Comparison of ENCODE assay signal across 20 mouse cellular contexts in the genomic region with DNA sequence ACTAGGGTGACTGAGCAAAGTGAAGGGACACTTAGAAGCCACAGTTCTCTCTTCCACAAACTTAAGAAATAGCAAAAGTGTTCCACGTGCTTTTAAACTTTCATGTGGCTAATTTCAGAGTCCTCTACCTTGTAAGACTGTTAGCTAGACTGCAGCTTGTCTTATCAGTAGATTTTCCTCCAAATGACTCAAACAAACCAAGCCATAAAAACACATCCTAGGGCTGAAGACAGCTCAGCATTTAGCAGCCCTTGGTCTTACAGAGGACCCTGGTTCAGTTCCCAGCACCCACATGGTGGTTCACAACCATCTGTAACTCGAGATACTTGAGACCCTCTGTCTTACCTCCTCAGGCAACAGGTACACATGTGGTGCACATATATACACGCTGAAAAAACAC.
DNase-seq lines count a peak whose midpoint lies in the region; ATAC-seq and TF ChIP-seq lines count a peak whose summit lies in the region.
"Had no signal": no experiment of that assay in that cellular context is flagged by ENCODE, and none has a peak within 500 bp of the region (broad histone marks: within the 10 kb centered on the region; RNA-seq: fewer than 3 reads in every experiment).

No protein-coding gene starts in this region.

- 69% methylated on average over 3 of the region's 3 CpGs for WGBS in liver, embryonic 12.5 days (ENCODE audit: insufficient replicate concordance)
- WGBS in liver, postnatal 0 days (ENCODE audit: insufficient replicate concordance) = 63% methylated on average over 3 of the region's 3 CpGs
- 82% methylated on average over 3 of the region's 3 CpGs for WGBS in intestine, postnatal 0 days

- ATAC-seq in liver, embryonic 12.5 days = no peak
- no peak for ATAC-seq in liver, postnatal 0 days
- ATAC-seq in intestine, postnatal 0 days = no peak
- ATAC-seq: forebrain, embryonic 13.5 days; forebrain, embryonic 15.5 days; forebrain, postnatal 0 days; Patski had no signal

- peaks cover 4% of the 10 kb centered on the region; the same call in 1 of the 2 replicates for H3K79me2 ChIP-seq in CH12.LX (replicated peaks; ENCODE audit: control insufficient read depth, extremely low read depth, insufficient read depth, poor library complexity, severe bottlenecking)

- H3K36me3 ChIP-seq in liver, embryonic 12.5 days = no peaks in the 10 kb centered on the region
- H3K36me3 ChIP-seq in liver, postnatal 0 days (replicated peaks; ENCODE audit: insufficient read depth, low read length) = no peaks in the 10 kb centered on the region
- H3K36me3 ChIP-seq in CH12.LX (replicated peaks in 1 of 2; ENCODE audit: control insufficient read depth in 1 of 2, insufficient read depth in 1 of 2, low read length in 1 of 2) = peaks cover 21 to 71% of the 10 kb centered on the region in 2 experiments
- no peaks in the 10 kb centered on the region for H3K36me3 ChIP-seq in intestine, postnatal 0 days (ENCODE audit: control insufficient read depth, insufficient read depth)
- H3K36me3 ChIP-seq: embryonic facial prominence, embryonic 10.5 days; embryonic facial prominence, embryonic 12.5 days; forebrain, embryonic 15.5 days had no signal

- no peak for TF ChIP-seq POLR2A in CH12.LX (IDR thresholded peaks at IDR 0.05; ENCODE audit: low read depth, low read length)

- DNase-seq in liver, postnatal 0 days = no peak
- no peak for DNase-seq in CH12.LX (ENCODE audit: extremely low read depth)
- DNase-seq in induced T-regulatory cell, adult 2 months (ENCODE audit: low read depth) = peak; percentile 57
- DNase-seq in thymus, postnatal 0 days (ENCODE audit: low spot score) = no peak
- DNase-seq: adrenal gland, adult 8-10 months; adrenal gland, postnatal 14 days; adrenal gland, postnatal 36 days; cerebellum, adult 11-12 months; cerebellum, adult 2 months; cerebellum, adult 9-10 months; cerebellum, postnatal 10 days; cerebellum, postnatal 25 days; forebrain, postnatal 0 days had no signal

- no peaks in the 10 kb centered on the region for H3K9me3 ChIP-seq in liver, embryonic 12.5 days (replicated peaks)
- H3K9me3 ChIP-seq in liver, postnatal 0 days (ENCODE audit: low read length) = no peaks in the 10 kb centered on the region
- peaks cover 4% of the 10 kb centered on the region for H3K9me3 ChIP-seq in CH12.LX (replicated peaks; ENCODE audit: low read length)
- no peaks in the 10 kb centered on the region for H3K9me3 ChIP-seq in intestine, postnatal 0 days (ENCODE audit: control insufficient read depth)
- H3K9me3 ChIP-seq: embryonic facial prominence, embryonic 10.5 days; embryonic facial prominence, embryonic 12.5 days; forebrain, embryonic 13.5 days; forebrain, embryonic 15.5 days had no signal

- TF ChIP-seq EP300 in liver, postnatal 0 days (IDR thresholded peaks at IDR 0.05; ENCODE audit: low read depth) = no peak
- TF ChIP-seq EP300 in CH12.LX (IDR thresholded peaks at IDR 0.05; ENCODE audit: low read length) = no peak

- no peak overlapping the region for H3K4me2 ChIP-seq in liver, embryonic 12.5 days
- H3K4me2 ChIP-seq in liver, postnatal 0 days (ENCODE audit: low read depth, low read length) = no peak overlapping the region
- no peak overlapping the region for H3K4me2 ChIP-seq in CH12.LX (ENCODE audit: insufficient read depth, low read depth, poor library complexity, severe bottlenecking)
- H3K4me2 ChIP-seq in intestine, postnatal 0 days (replicated peaks; ENCODE audit: low read depth) = no peak overlapping the region
- H3K4me2 ChIP-seq: embryonic facial prominence, embryonic 12.5 days; forebrain, embryonic 13.5 days; forebrain, embryonic 15.5 days had no signal

- H3K9ac ChIP-seq in liver, embryonic 12.5 days = no peak overlapping the region
- H3K9ac ChIP-seq in liver, postnatal 0 days (replicated peaks) = no peak overlapping the region
- H3K9ac ChIP-seq in CH12.LX (ENCODE audit: insufficient read depth, low read depth) = no peak overlapping the region
- no peak overlapping the region for H3K9ac ChIP-seq in intestine, postnatal 0 days (ENCODE audit: low read depth, low read length)
- H3K9ac ChIP-seq: embryonic facial prominence, embryonic 12.5 days; forebrain, embryonic 13.5 days; forebrain, embryonic 15.5 days; forebrain, postnatal 0 days had no signal

- H3K4me3 ChIP-seq in liver, embryonic 12.5 days = no peak overlapping the region
- no peak overlapping the region for H3K4me3 ChIP-seq in liver, postnatal 0 days (ENCODE audit: low read depth, low read length)
- no peak overlapping the region for H3K4me3 ChIP-seq in CH12.LX (replicated peaks in 1 of 3; ENCODE audit: low read depth in 2 of 3, low read length in 2 of 3, poor library complexity in 1 of 3)
- H3K4me3 ChIP-seq in intestine, postnatal 0 days (ENCODE audit: low read depth, low read length) = no peak overlapping the region
- H3K4me3 ChIP-seq: embryonic facial prominence, embryonic 10.5 days; embryonic facial prominence, embryonic 12.5 days; forebrain, embryonic 13.5 days; forebrain, embryonic 15.5 days had no signal

- TF ChIP-seq RAD21 in CH12.LX (IDR thresholded peaks at IDR 0.05; ENCODE audit: low read depth, low read length) = no peak

- H3K27me3 ChIP-seq in liver, embryonic 12.5 days (replicated peaks) = peaks cover 12% of the 10 kb centered on the region; the same call in 1 of the 2 replicates
- no peaks in the 10 kb centered on the region for H3K27me3 ChIP-seq in liver, postnatal 0 days (ENCODE audit: insufficient read depth, low read length)
- H3K27me3 ChIP-seq in CH12.LX (replicated peaks) = no peaks in the 10 kb centered on the region
- no peaks in the 10 kb centered on the region for H3K27me3 ChIP-seq in intestine, postnatal 0 days (replicated peaks; ENCODE audit: control insufficient read depth, insufficient read depth, low read length)
- H3K27me3 ChIP-seq: embryonic facial prominence, embryonic 12.5 days; forebrain, embryonic 13.5 days; forebrain, embryonic 15.5 days; Patski had no signal

- H3K4me1 ChIP-seq in liver, embryonic 12.5 days = peaks cover 17% of the 10 kb centered on the region
- no peaks in the 10 kb centered on the region for H3K4me1 ChIP-seq in liver, postnatal 0 days (ENCODE audit: insufficient read depth)
- peaks cover 35 to 94% of the 10 kb centered on the region in 2 experiments for H3K4me1 ChIP-seq in CH12.LX (ENCODE audit: control insufficient read depth in 1 of 2, insufficient read depth in 2 of 2)
- no peaks in the 10 kb centered on the region; the same call in 1 of the 2 replicates for H3K4me1 ChIP-seq in intestine, postnatal 0 days (replicated peaks; ENCODE audit: control insufficient read depth, insufficient read depth, low read length)
- H3K4me1 ChIP-seq: embryonic facial prominence, embryonic 10.5 days; embryonic facial prominence, embryonic 12.5 days had no signal

- H3K27ac ChIP-seq in liver, embryonic 12.5 days = 0 out of 2 replicates have a peak overlapping the region, but pooled peaks have one; percentile 16
- H3K27ac ChIP-seq in liver, postnatal 0 days (ENCODE audit: low read depth) = no peak overlapping the region
- peak overlapping the region; percentile 43; the same call in 1 of the 2 replicates for H3K27ac ChIP-seq in CH12.LX (ENCODE audit: insufficient read depth, low read depth)
- H3K27ac ChIP-seq in intestine, postnatal 0 days (ENCODE audit: low read depth, low read length) = no peak overlapping the region
- H3K27ac ChIP-seq: embryonic facial prominence, embryonic 10.5 days; embryonic facial prominence, embryonic 12.5 days; forebrain, embryonic 13.5 days; forebrain, embryonic 15.5 days had no signal

- dilution Hi-C loops in CH12.LX (cut with MboI; ENCODE audit: extremely low pct_ligation_motif_present, extremely low pct_unique_long_range_greater_than_20kb, low sequenced_read_pairs) = no loop called here

- no peak for TF ChIP-seq CTCF in liver, postnatal 0 days (IDR thresholded peaks at IDR 0.05; ENCODE audit: low read depth)
- no peak for TF ChIP-seq CTCF in CH12.LX (conservative IDR thresholded peaks at IDR 0.05 in 1 of 2, IDR thresholded peaks at IDR 0.05 in 1 of 2; ENCODE audit: low read depth in 2 of 2, low read length in 2 of 2)
- no peak for TF ChIP-seq CTCF in intestine, postnatal 0 days (IDR thresholded peaks at IDR 0.05; ENCODE audit: low read depth)

- in situ Hi-C loops in CH12.LX (cut with MboI; ENCODE audit: low pct_ligation_motif_present, low pct_unique_long_range_greater_than_20kb, low sequenced_read_pairs) = no loop called here

TF ChIP-seq in CH12.LX, 34 proteins besides CTCF, POLR2A, EP300 and RAD21:
- no peak for TF ChIP-seq BHLHE40 (IDR thresholded peaks at IDR 0.05; ENCODE audit: low read depth, low read length)
- TF ChIP-seq USF2 (conservative IDR thresholded peaks at IDR 0.05; ENCODE audit: low read depth, low read length) = no peak
- no peak for TF ChIP-seq NRF1 (IDR thresholded peaks at IDR 0.05; ENCODE audit: low read depth, low read length)
- no peak for TF ChIP-seq MEF2A (IDR thresholded peaks at IDR 0.05; ENCODE audit: borderline replicate concordance, low read depth, low read length)
- TF ChIP-seq ELF1 (IDR thresholded peaks at IDR 0.05; ENCODE audit: low read depth, low read length) = no peak
- TF ChIP-seq MXI1 (IDR thresholded peaks at IDR 0.05; ENCODE audit: low read depth, low read length) = no peak
- no peak for TF ChIP-seq JUND (conservative IDR thresholded peaks at IDR 0.05; ENCODE audit: low read depth, low read length)

Comparison
In these comparisons a context has a peak if more than half of its experiments do, and no peak if none do; other contexts are left out.
1. H3K27ac ChIP-seq: peak in liver, embryonic 12.5 days (single experiment) and CH12.LX (single experiment); none in liver, postnatal 0 days (single experiment) and intestine, postnatal 0 days (single experiment).